ENCODE assay signal across 8 mouse cellular contexts in genomic region chr8:106149801-106150652, GRCm38 (mm10). TPM values are rescaled to one million over a fixed set of nuclear protein-coding genes. Genes with fewer than 3 reads are reported as not detected.
DNase-seq lines count a peak whose midpoint lies in the region; ATAC-seq and TF ChIP-seq lines count a peak whose summit lies in the region.

Pla2g15 (plus strand) TSS chr8:106150399.

- H3K4me3 ChIP-seq in embryonic facial prominence, embryonic 12.5 days, result peak within 1 kb of the TSS; percentile 81
- peak within 1 kb of the TSS; percentile 71 for H3K4me3 ChIP-seq in limb, embryonic 11.5 days (ENCODE audit: low read depth, low read length)
- H3K4me3 ChIP-seq in midbrain, embryonic 13.5 days (replicated peaks), result peak within 1 kb of the TSS; percentile 63
- peak within 1 kb of the TSS; percentile 69 for H3K4me3 ChIP-seq in small intestine, adult 2 months (ENCODE audit: low read depth, low read length)

- ATAC-seq in embryonic facial prominence, embryonic 12.5 days (ENCODE audit: insufficient number of reproducible peaks, insufficient read depth, low FRiP score, low TSS enrichment), result peak; percentile 95
- ATAC-seq in limb, embryonic 11.5 days (ENCODE audit: insufficient number of reproducible peaks, low FRiP score, low TSS enrichment, low read depth), result peak; percentile 92
- ATAC-seq in midbrain, embryonic 13.5 days, result peak; percentile 99

- H3K4me1 ChIP-seq in embryonic facial prominence, embryonic 12.5 days, result peaks cover 6% of the 10 kb centered on the region
- H3K4me1 ChIP-seq in limb, embryonic 11.5 days (ENCODE audit: control insufficient read depth, insufficient read depth, low read length), result 0 out of 2 replicates have a peak, but pooled peaks cover 2% of the 10 kb centered on the region
- peaks cover 19% of the 10 kb centered on the region for H3K4me1 ChIP-seq in midbrain, embryonic 13.5 days (replicated peaks)
- no peaks in the 10 kb centered on the region; the same call in 1 of the 2 replicates for H3K4me1 ChIP-seq in small intestine, adult 2 months (ENCODE audit: control insufficient read depth, insufficient read depth, insufficient read length, low read length)

- no peak for TF ChIP-seq CTCF in small intestine, adult 2 months (IDR thresholded peaks at IDR 0.05; ENCODE audit: extremely low read depth, insufficient read length, insufficient replicate concordance, low read depth, low read length)

- H3K36me3 ChIP-seq in embryonic facial prominence, embryonic 12.5 days, result peaks cover 5% of the 10 kb centered on the region
- H3K36me3 ChIP-seq in limb, embryonic 11.5 days (ENCODE audit: control insufficient read depth, insufficient read depth, low read length), result no peaks in the 10 kb centered on the region
- peaks cover 7% of the 10 kb centered on the region for H3K36me3 ChIP-seq in midbrain, embryonic 13.5 days
- no peaks in the 10 kb centered on the region for H3K36me3 ChIP-seq in small intestine, adult 2 months (ENCODE audit: control insufficient read depth, insufficient read depth, low read length)

- WGBS in embryonic facial prominence, embryonic 12.5 days, result 3% methylated on average over 38 of the region's 38 CpGs
- 4% methylated on average over 38 of the region's 38 CpGs for WGBS in limb, embryonic 11.5 days
- 3% methylated on average over 38 of the region's 38 CpGs for WGBS in midbrain, embryonic 13.5 days
- WGBS in small intestine, adult 2 months, result under 1% methylated on average over 38 of the region's 38 CpGs

- H3K27ac ChIP-seq in embryonic facial prominence, embryonic 12.5 days, result 0 out of 2 replicates have a peak within 1 kb of the TSS, but pooled peaks have one; percentile 11
- no peak within 1 kb of the TSS for H3K27ac ChIP-seq in limb, embryonic 11.5 days (replicated peaks; ENCODE audit: low read depth, low read length)
- H3K27ac ChIP-seq in midbrain, embryonic 13.5 days, result peak within 1 kb of the TSS; percentile 19; the same call in 1 of the 2 replicates
- peak within 1 kb of the TSS; percentile 17; the same call in 1 of the 2 replicates for H3K27ac ChIP-seq in small intestine, adult 2 months (ENCODE audit: insufficient read depth, low read depth, low read length)

- TF ChIP-seq POLR2A in small intestine, adult 2 months (IDR thresholded peaks at IDR 0.05; ENCODE audit: low read depth, low read length), result peak; percentile 44; the same call in 1 of the 2 replicates

- peak; percentile 93 for DNase-seq in 3T3-L1 (ENCODE audit: low read depth, low spot score)
- peak; percentile 95 to 96 for DNase-seq in adrenal gland, postnatal 36 days
- peak; percentile 100 for DNase-seq in heart, adult 11 months
- peak; percentile 91 for DNase-seq in kidney, adult 18-20 months
- peak; percentile 94 for DNase-seq in limb, embryonic 11.5 days (ENCODE audit: low spot score)

- H3K4me2 ChIP-seq in embryonic facial prominence, embryonic 12.5 days (replicated peaks), result peak within 1 kb of the TSS; percentile 70
- peak within 1 kb of the TSS; percentile 73 for H3K4me2 ChIP-seq in limb, embryonic 11.5 days (ENCODE audit: low read depth, severe bottlenecking)
- peak within 1 kb of the TSS; percentile 66 for H3K4me2 ChIP-seq in midbrain, embryonic 13.5 days (replicated peaks)

- no peaks in the 10 kb centered on the region for H3K9me3 ChIP-seq in embryonic facial prominence, embryonic 12.5 days
- H3K9me3 ChIP-seq in limb, embryonic 11.5 days (ENCODE audit: control insufficient read depth, low read length), result no peaks in the 10 kb centered on the region
- H3K9me3 ChIP-seq in midbrain, embryonic 13.5 days, result no peaks in the 10 kb centered on the region

- peak within 1 kb of the TSS; percentile 72 for H3K9ac ChIP-seq in embryonic facial prominence, embryonic 12.5 days
- H3K9ac ChIP-seq in limb, embryonic 11.5 days (ENCODE audit: low read length), result peak within 1 kb of the TSS; percentile 65
- peak within 1 kb of the TSS; percentile 73 for H3K9ac ChIP-seq in midbrain, embryonic 13.5 days (replicated peaks)

- no peaks in the 10 kb centered on the region for H3K27me3 ChIP-seq in embryonic facial prominence, embryonic 12.5 days
- no peaks in the 10 kb centered on the region for H3K27me3 ChIP-seq in limb, embryonic 11.5 days (ENCODE audit: control insufficient read depth, insufficient read depth, low read length)
- H3K27me3 ChIP-seq in midbrain, embryonic 13.5 days, result no peaks in the 10 kb centered on the region
- H3K27me3 ChIP-seq in small intestine, adult 2 months (ENCODE audit: control insufficient read depth, insufficient read depth, low read length), result no peaks in the 10 kb centered on the region

RNA-seq across cellular contexts. Expression of gene Pla2g15, which starts in this region (rescaled TPM):
- 10 to 100 TPM; 17.4 to 29.6 TPM for total RNA-seq in adrenal gland, postnatal 36 days (2021)
- 18.2 and 18.4 TPM in 2 replicates for polyA plus RNA-seq in embryonic facial prominence, embryonic 12.5 days (2016; fragmentation: Nextera tagmentation; extraction: Ambion mirVana)
- 5.9 and 6.7 TPM in 2 replicates for polyA plus RNA-seq in limb, embryonic 11.5 days (2014; fragmentation: Nextera tagmentation; extraction: Ambion mirVana)
- 16.8 and 18.4 TPM in 2 replicates for polyA plus RNA-seq in midbrain, embryonic 13.5 days (2015; fragmentation: Nextera tagmentation; extraction: Ambion mirVana)
- polyA plus RNA-seq in small intestine, adult 2 months (2012; rRNA removed), result 2.6 and 2.8 TPM in 2 replicates
